Comparison of ENCODE assay signal across 9 mouse cellular contexts in the genomic region with DNA sequence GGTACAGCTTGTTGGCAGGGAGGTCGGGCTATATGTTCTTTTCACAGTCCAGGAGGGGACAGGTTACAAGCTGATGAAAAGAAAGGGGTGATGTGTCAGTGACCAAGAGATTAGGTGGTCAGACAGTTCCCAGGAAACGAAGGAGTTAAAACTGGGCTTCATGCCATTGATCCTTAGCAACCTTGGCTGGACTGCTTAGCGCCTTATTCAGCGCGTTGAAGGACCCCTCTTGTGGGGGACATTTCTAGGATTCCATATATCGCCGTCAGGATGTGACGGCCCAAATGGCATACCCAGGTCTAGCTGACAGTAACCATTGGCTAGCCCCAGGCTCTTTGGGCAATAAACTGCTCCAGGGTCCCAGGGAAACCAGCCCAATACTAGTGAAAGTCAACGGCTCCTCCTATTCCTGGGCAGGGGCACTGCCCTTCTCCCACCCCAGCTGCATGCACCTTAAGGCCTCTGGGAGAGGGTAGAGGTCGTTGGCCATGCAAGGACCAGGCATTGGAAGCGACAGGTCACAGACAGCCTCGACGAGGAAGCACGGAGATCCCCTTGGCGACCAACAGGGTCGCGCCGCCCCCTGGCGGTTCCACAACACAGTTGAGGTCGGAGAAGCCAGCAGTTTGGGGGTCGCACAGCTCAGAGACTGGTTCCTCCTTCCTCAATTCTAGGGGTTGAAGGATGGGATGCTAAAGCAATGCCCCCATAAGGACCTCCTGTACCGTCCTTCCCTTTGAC.
DNase-seq lines count a peak whose midpoint lies in the region; ATAC-seq and TF ChIP-seq lines count a peak whose summit lies in the region.
"Had no signal": no experiment of that assay in that cellular context is flagged by ENCODE, and none has a peak within 500 bp of the region (broad histone marks: within the 10 kb centered on the region; RNA-seq: fewer than 3 reads in every experiment).

No protein-coding gene starts in this region.

- TF ChIP-seq CTCF in kidney, adult 2 months (conservative IDR thresholded peaks at IDR 0.05; ENCODE audit: insufficient read depth, insufficient read length, low read depth, low read length) = peak; percentile 23; the same call in 1 of the 2 replicates
- TF ChIP-seq CTCF in bone marrow, adult 2 months (IDR thresholded peaks at IDR 0.05; ENCODE audit: control insufficient read depth, insufficient read depth, low read length) = peak; percentile 27; the same call in 1 of the 2 replicates

- peak; percentile 47; the same call in 1 of the 2 replicates for ATAC-seq in embryonic facial prominence, embryonic 15.5 days (ENCODE audit: insufficient number of reproducible peaks, low FRiP score, low TSS enrichment, low read depth)
- no peak for ATAC-seq in liver, embryonic 12.5 days
- ATAC-seq in neural tube, embryonic 12.5 days (ENCODE audit: low FRiP score, low read depth) = peak; percentile 35

- 0 out of 2 replicates have a peak, but pooled peaks cover 1% of the 10 kb centered on the region for H3K27me3 ChIP-seq in kidney, adult 2 months (replicated peaks; ENCODE audit: control insufficient read depth, insufficient read depth, low read length)
- peaks cover 76% of the 10 kb centered on the region for H3K27me3 ChIP-seq in embryonic facial prominence, embryonic 15.5 days
- peaks cover 100% of the 10 kb centered on the region for H3K27me3 ChIP-seq in liver, embryonic 12.5 days (replicated peaks)
- peaks cover 38% of the 10 kb centered on the region for H3K27me3 ChIP-seq in neural tube, embryonic 12.5 days (replicated peaks)

- H3K9ac ChIP-seq in embryonic facial prominence, embryonic 15.5 days = no peak overlapping the region
- H3K9ac ChIP-seq in liver, embryonic 12.5 days = no peak overlapping the region
- peak overlapping the region; percentile 74; the same call in 1 of the 2 replicates for H3K9ac ChIP-seq in neural tube, embryonic 12.5 days

- intact Hi-C loops in heart, postnatal 36 days (cut with DNase I) = loop anchor here (1.0 to 2.0 kb wide), 3 partner anchors 18 to 135 kb away; no protein-coding TSS in a partner anchor

- DNase-seq in kidney, adult 2 months = no peak
- DNase-seq in kidney, adult 18-20 months = no peak
- DNase-seq in heart, postnatal 36 days = peak; percentile 40 to 51
- DNase-seq in natural killer cell, adult 2 months (ENCODE audit: low spot score in 2 of 2) = no peak

- no peaks in the 10 kb centered on the region for H3K36me3 ChIP-seq in kidney, adult 2 months (ENCODE audit: control insufficient read depth, insufficient read depth, low read length)
- H3K36me3 ChIP-seq in embryonic facial prominence, embryonic 15.5 days = no peaks in the 10 kb centered on the region
- no peaks in the 10 kb centered on the region for H3K36me3 ChIP-seq in liver, embryonic 12.5 days
- no peaks in the 10 kb centered on the region for H3K36me3 ChIP-seq in neural tube, embryonic 12.5 days

- no peak for TF ChIP-seq POLR2A in kidney, adult 2 months (IDR thresholded peaks at IDR 0.05; ENCODE audit: low read depth, low read length)
- TF ChIP-seq POLR2A in bone marrow, adult 2 months (IDR thresholded peaks at IDR 0.05; ENCODE audit: borderline replicate concordance, control insufficient read depth, low read depth, low read length) = no peak

- H3K4me3 ChIP-seq in kidney, adult 2 months (ENCODE audit: insufficient read depth, low read depth, low read length) = peak overlapping the region; percentile 36; the same call in 1 of the 2 replicates
- H3K4me3 ChIP-seq in bone marrow, adult 2 months (replicated peaks; ENCODE audit: control insufficient read depth, low read depth, low read length) = no peak overlapping the region
- H3K4me3 ChIP-seq in embryonic facial prominence, embryonic 15.5 days (replicated peaks) = peak overlapping the region; percentile 59
- H3K4me3 ChIP-seq in liver, embryonic 12.5 days = peak overlapping the region; percentile 47
- H3K4me3 ChIP-seq in neural tube, embryonic 12.5 days = peak overlapping the region; percentile 49

- H3K4me2 ChIP-seq in embryonic facial prominence, embryonic 15.5 days (replicated peaks) = peak overlapping the region; percentile 95
- peak overlapping the region; percentile 69 for H3K4me2 ChIP-seq in liver, embryonic 12.5 days
- peak overlapping the region; percentile 98 for H3K4me2 ChIP-seq in neural tube, embryonic 12.5 days (replicated peaks)

- no peaks in the 10 kb centered on the region for H3K4me1 ChIP-seq in kidney, adult 2 months (ENCODE audit: control insufficient read depth, insufficient read depth, low read length)
- H3K4me1 ChIP-seq in bone marrow, adult 2 months (ENCODE audit: control insufficient read depth, insufficient read depth, low read length) = no peaks in the 10 kb centered on the region
- H3K4me1 ChIP-seq in embryonic facial prominence, embryonic 15.5 days = peaks cover 13% of the 10 kb centered on the region
- H3K4me1 ChIP-seq in liver, embryonic 12.5 days = 0 out of 2 replicates have a peak, but pooled peaks cover 10% of the 10 kb centered on the region
- peaks cover 53% of the 10 kb centered on the region for H3K4me1 ChIP-seq in neural tube, embryonic 12.5 days

- H3K27ac ChIP-seq in kidney, adult 2 months (ENCODE audit: insufficient read depth, low read depth, low read length) = no peak overlapping the region
- H3K27ac ChIP-seq in bone marrow, adult 2 months (ENCODE audit: control insufficient read depth, insufficient read depth, low read depth, low read length, poor library complexity) = no peak overlapping the region
- no peak overlapping the region for H3K27ac ChIP-seq in embryonic facial prominence, embryonic 15.5 days (replicated peaks)
- no peak overlapping the region for H3K27ac ChIP-seq in liver, embryonic 12.5 days
- peak overlapping the region; percentile 96 for H3K27ac ChIP-seq in neural tube, embryonic 12.5 days
- H3K27ac ChIP-seq: macrophage had no signal

- H3K9me3 ChIP-seq in embryonic facial prominence, embryonic 15.5 days (replicated peaks) = no peaks in the 10 kb centered on the region
- H3K9me3 ChIP-seq in liver, embryonic 12.5 days (replicated peaks) = no peaks in the 10 kb centered on the region
- H3K9me3 ChIP-seq in neural tube, embryonic 12.5 days = no peaks in the 10 kb centered on the region

- WGBS in kidney, adult 2 months = 8% methylated on average over 22 of the region's 22 CpGs
- WGBS in bone marrow, adult 2 months = 9% methylated on average over 22 of the region's 22 CpGs
- 4% methylated on average over 22 of the region's 22 CpGs for WGBS in embryonic facial prominence, embryonic 15.5 days
- WGBS in liver, embryonic 12.5 days (ENCODE audit: insufficient replicate concordance) = 7% methylated on average over 22 of the region's 22 CpGs
- 6% methylated on average over 22 of the region's 22 CpGs for WGBS in neural tube, embryonic 12.5 days

Comparison
In these comparisons a context has a peak if more than half of its experiments do, and no peak if none do; other contexts are left out.
1. DNase-seq: peak in heart, postnatal 36 days (2 of 2); none in kidney, adult 2 months (single experiment), kidney, adult 18-20 months (single experiment) and natural killer cell, adult 2 months (0 of 2).
2. Peak in every context shown above with its lines, with median percentiles within 50 percentile points of each other: H3K4me2 ChIP-seq.